Mouse (Mus musculus) MEL (cell line): ENCODE results near the gene Ssx2ip. TPM values are rescaled to one million over a fixed set of nuclear protein-coding genes. Genes with fewer than 3 reads are reported as not detected.

Source experiments
- DNase-seq: peaks from one replicate; pipeline ENCODE4 v3.0.0; 2011; ENCODE audit warnings: low read depth, low spot score
- H3K27ac ChIP-seq: 2 replicates; pipeline ENCODE4 v1.5.1; 2012; ENCODE audit warnings: low read depth, mild to moderate bottlenecking, control low read depth, low read length, moderate library complexity; ENCODE audit not compliant: control insufficient read depth
- H3K27me3 ChIP-seq, 2 experiments: fragments of 150-350 bp in 1 of 2; sonication (generic) in 1 of 2; 2 replicates each; pipeline ENCODE4 v1.6.1; 2012; ENCODE audit warnings: low read length in 2 of 2, mild to moderate bottlenecking in 2 of 2, improper control_type of control experiment in 1 of 2, moderate library complexity in 1 of 2; ENCODE audit not compliant: insufficient read depth in 2 of 2, control insufficient read depth in 1 of 2
- H3K36me3 ChIP-seq, 2 experiments: 2 replicates each; pipeline ENCODE4 v1.6.1; 2012 to 2014; ENCODE audit warnings: low read length in 2 of 2, improper control_type of control experiment in 1 of 2, inconsistent platforms in 1 of 2, mild to moderate bottlenecking in 1 of 2; ENCODE audit not compliant: insufficient read depth in 2 of 2, control insufficient read depth in 1 of 2
- H3K4me1 ChIP-seq, 2 experiments: fragments of 150-350 bp in 1 of 2; sonication (generic) in 1 of 2; 2 replicates each; pipeline ENCODE4 v1.6.1; 2012; ENCODE audit warnings: low read length in 2 of 2, improper control_type of control experiment in 1 of 2, mild to moderate bottlenecking in 1 of 2; ENCODE audit not compliant: insufficient read depth in 2 of 2, control insufficient read depth in 1 of 2
- H3K4me3 ChIP-seq, 2 experiments: fragments of 150-350 bp in 1 of 2; sonication (generic) in 1 of 2; 2 replicates each; pipeline ENCODE4 v1.5.1; 2012; ENCODE audit warnings: low read depth in 2 of 2, low read length in 2 of 2, mild to moderate bottlenecking in 2 of 2, moderate library complexity in 2 of 2, control low read depth in 1 of 2, improper control_type of control experiment in 1 of 2; ENCODE audit not compliant: control insufficient read depth in 1 of 2, insufficient read depth in 1 of 2
- H3K79me2 ChIP-seq: 2 replicates; pipeline ENCODE4 v1.6.1; 2012; ENCODE audit warnings: mild to moderate bottlenecking, low read length, moderate library complexity; ENCODE audit not compliant: control insufficient read depth, poor library complexity, insufficient read depth
- H3K9ac ChIP-seq: 2 replicates; pipeline ENCODE4 v1.6.1; 2012; ENCODE audit warnings: low read depth, mild to moderate bottlenecking, control low read depth, low read length, moderate library complexity; ENCODE audit not compliant: control insufficient read depth, poor library complexity, severe bottlenecking
- H3K9me3 ChIP-seq: fragments of 150-350 bp; sonication (generic); replicated peaks from 2 replicates; pipeline ENCODE4 v1.6.1; 2012; ENCODE audit warnings: mild to moderate bottlenecking, low read length, improper control_type of control experiment, moderate library complexity; ENCODE audit not compliant: insufficient read depth
- CHD1 ChIP-seq: IDR thresholded peaks from 2 replicates; pipeline ENCODE4 v1.6.1; 2012; ENCODE audit warnings: low read depth, mild to moderate bottlenecking, inconsistent platforms, low read length, improper control_type of control experiment
- EP300 ChIP-seq, 2 experiments: IDR thresholded peaks; 2 replicates each; pipeline ENCODE4 v1.6.1; 2011; ENCODE audit warnings: improper control_type of control experiment in 2 of 2, low read length in 2 of 2, low read depth in 1 of 2, mild to moderate bottlenecking in 1 of 2
- ETS1 ChIP-seq: IDR thresholded peaks from 2 replicates; pipeline ENCODE4 v1.6.1; 2012; ENCODE audit warnings: low read depth, mild to moderate bottlenecking, inconsistent platforms, low read length, improper control_type of control experiment, moderate library complexity
- GATA1 ChIP-seq: IDR thresholded peaks from 2 replicates; pipeline ENCODE4 v1.6.1; 2011; ENCODE audit warnings: low read depth, low read length, improper control_type of control experiment
- MAFK ChIP-seq: IDR thresholded peaks from 2 replicates; pipeline ENCODE4 v1.6.1; 2011; ENCODE audit warnings: low read depth, mild to moderate bottlenecking, low read length, improper control_type of control experiment, borderline replicate concordance
- MAZ ChIP-seq: IDR thresholded peaks from 2 replicates; pipeline ENCODE4 v1.6.1; 2012; ENCODE audit warnings: low read depth, mild to moderate bottlenecking, inconsistent platforms, low read length, improper control_type of control experiment
- MEF2A ChIP-seq: IDR thresholded peaks from 2 replicates; pipeline ENCODE4 v1.6.1; 2014; ENCODE audit warnings: low read depth, mild to moderate bottlenecking, inconsistent platforms, low read length, improper control_type of control experiment; ENCODE audit not compliant: poor library complexity, insufficient replicate concordance, severe bottlenecking; ENCODE audit errors: extremely low read depth
- MYB ChIP-seq: IDR thresholded peaks from 2 replicates; pipeline ENCODE4 v1.6.1; 2011; ENCODE audit warnings: mild to moderate bottlenecking, low read depth, low read length, improper control_type of control experiment
- POLR2AphosphoS5 ChIP-seq: IDR thresholded peaks from 2 replicates; pipeline ENCODE4 v1.6.1; 2012; ENCODE audit warnings: low read depth, borderline replicate concordance, mild to moderate bottlenecking, inconsistent platforms, low read length, moderate library complexity, mixed read lengths
- SIN3A ChIP-seq: IDR thresholded peaks from 2 replicates; pipeline ENCODE4 v1.6.1; 2012; ENCODE audit warnings: low read length, improper control_type of control experiment, inconsistent platforms
- SMC3 ChIP-seq: IDR thresholded peaks from 2 replicates; pipeline ENCODE4 v1.6.1; 2011; ENCODE audit warnings: low read depth, low read length, improper control_type of control experiment
- TBP ChIP-seq: IDR thresholded peaks from 2 replicates; pipeline ENCODE4 v1.8.0; 2011; ENCODE audit warnings: low read depth, low read length, improper control_type of control experiment
- TCF12 ChIP-seq: IDR thresholded peaks from 2 replicates; pipeline ENCODE4 v1.6.1; 2014; ENCODE audit warnings: low read depth, mild to moderate bottlenecking, inconsistent platforms, low read length, improper control_type of control experiment, moderate library complexity
- USF1 ChIP-seq: IDR thresholded peaks from 2 replicates; pipeline ENCODE4 v1.6.1; 2014; ENCODE audit warnings: low read depth, mild to moderate bottlenecking, inconsistent platforms, low read length, improper control_type of control experiment, moderate library complexity
- ZC3H11A ChIP-seq: IDR thresholded peaks from 2 replicates; pipeline ENCODE4 v1.6.1; 2012; ENCODE audit warnings: low read depth, mild to moderate bottlenecking, inconsistent platforms, low read length, improper control_type of control experiment
- ZMIZ1 ChIP-seq: IDR thresholded peaks from 2 replicates; pipeline ENCODE4 v1.6.1; 2012; ENCODE audit warnings: low read depth, mild to moderate bottlenecking, inconsistent platforms, low read length, improper control_type of control experiment, moderate library complexity
- ZNF384 ChIP-seq: IDR thresholded peaks from 2 replicates; pipeline ENCODE4 v1.6.1; 2012; ENCODE audit warnings: low read depth, mild to moderate bottlenecking, inconsistent platforms, low read length, improper control_type of control experiment
- polyA plus RNA-seq, 2 experiments: library from polyadenylated mRNA; stranded (reverse) in 1 of 2; unstranded in 1 of 2; fragments of >175 nt in 1 of 2; fragments of >200 nt in 1 of 2; gene quantifications; 2 replicates each; pipeline versions ENCODE4 v1.2.1 to v1.2.4; 2012; ENCODE audit warnings: low replicate concordance in 2 of 2, low read depth in 1 of 2; ENCODE audit not compliant: insufficient read length in 2 of 2, insufficient read depth in 1 of 2, missing spikeins in 1 of 2
- total RNA-seq: library from RNA; depleted of rRNA; stranded (reverse); fragments of 300-350 nt; gene quantifications from 2 replicates; pipeline ENCODE4 v1.2.3, GENCODE M21; 2012

The Ssx2ip gene
- total and polyA plus RNA-seq, 3 experiments, result 52.1 to 270 (median 70.0) TPM

GRCm38 (mm10) chr3:146355146-146355545 lies 49.3 kb upstream of the Ssx2ip start (continued):
- no peak for TF ChIP-seq TBP
- TF ChIP-seq, all 39 proteins: peak for 0

GRCm38 (mm10) chr3:146365471-146365870 lies 39.0 kb upstream of the Ssx2ip start:
- no peak for TF ChIP-seq ZMIZ1
- 0 out of 2 replicates have a peak, but pooled peaks have one; percentile 12 for TF ChIP-seq GATA1
- no peak for TF ChIP-seq MAFK
- TF ChIP-seq ZNF384, result no peak
- no peak for TF ChIP-seq MAZ
- TF ChIP-seq TCF12, result peak; percentile 64; the same call in 1 of the 2 replicates
- TF ChIP-seq EP300 (IDR thresholded peaks at IDR 0.05; ENCODE audit: low read depth in 1 of 2, low read length in 2 of 2), result peak in 1 of 2 experiments; percentile 66; a peak in 1 of 4 replicates
- TF ChIP-seq MYB, result no peak
- TF ChIP-seq ETS1, result no peak; the same call in 1 of the 2 replicates
- TF ChIP-seq USF1, result no peak
- no peak for TF ChIP-seq ZC3H11A
- Histone ChIP-seq H3K27me3 (no peaks in the 10 kb centered on the region), H3K9me3 (no peaks in the 10 kb centered on the region), H3K4me1 (peaks cover 3 to 7% of the 10 kb centered on the region in 2 experiments; a peak in 3 of 4 replicates), H3K9ac (no peak overlapping the region), H3K79me2 (no peaks in the 10 kb centered on the region), H3K4me3 (no peak overlapping the region; a peak in 1 of 4 replicates), H3K36me3 (no peaks in the 10 kb centered on the region), H3K27ac (peak overlapping the region; percentile 8; the same call in 1 of the 2 replicates)
- DNase-seq, result peak; percentile 24

GRCm38 (mm10) chr3:146367058-146367457 lies 37.4 kb upstream of the Ssx2ip start:
- Histone ChIP-seq H3K79me2 (no peaks in the 10 kb centered on the region), H3K27me3 (no peaks in the 10 kb centered on the region; a peak in 1 of 4 replicates), H3K36me3 (no peaks in the 10 kb centered on the region), H3K9ac (no peak overlapping the region), H3K4me1 (peaks cover 3 to 7% of the 10 kb centered on the region in 2 experiments; a peak in 3 of 4 replicates), H3K27ac (no peak overlapping the region), H3K9me3 (no peaks in the 10 kb centered on the region), H3K4me3 (no peak overlapping the region)
- TF ChIP-seq CHD1 (no peak), TCF12 (peak; percentile 66; the same call in 1 of the 2 replicates), MEF2A (peak; percentile 45; the same call in 1 of the 2 replicates), SMC3 (no peak), POLR2AphosphoS5 (no peak), SIN3A (0 out of 2 replicates have a peak, but pooled peaks have one; percentile 26), MAZ (no peak), EP300 (IDR thresholded peaks at IDR 0.05; ENCODE audit: low read depth in 1 of 2, low read length in 2 of 2) (peak in 1 of 2 experiments; percentile 29; a peak in 2 of 4 replicates)
- no peak for DNase-seq
